Mouse (Mus musculus) liver, adult 2 months (tissue): ENCODE measurements around the gene Chrnd. TPM values are rescaled to one million over a fixed set of nuclear protein-coding genes. Genes with fewer than 3 reads are reported as not detected.

Experiments used
- DNase-seq: peaks from one replicate; pipeline ENCODE4 v3.0.0-alpha.2; 2011; ENCODE audit warnings: low read depth, low spot score; ENCODE audit errors: extremely low read depth
- H3K27ac ChIP-seq: fragments of 200-500 bp; replicated peaks from 2 replicates; pipeline ENCODE4 v1.5.1; 2012; ENCODE audit warnings: low read depth, mild to moderate bottlenecking, control low read depth, inconsistent platforms, low read length; ENCODE audit not compliant: insufficient read depth
- H3K27me3 ChIP-seq: fragments of 200-500 bp; 2 replicates; pipeline ENCODE4 v1.6.1; 2012; ENCODE audit warnings: mild to moderate bottlenecking, moderate library complexity, low read length, inconsistent platforms; ENCODE audit not compliant: control insufficient read depth, insufficient read depth
- H3K36me3 ChIP-seq: fragments of 200-500 bp; 2 replicates; pipeline ENCODE4 v1.6.1; 2012; ENCODE audit warnings: low read length, inconsistent platforms; ENCODE audit not compliant: control insufficient read depth, insufficient read depth
- H3K4me1 ChIP-seq: fragments of 200-500 bp; 2 replicates; pipeline ENCODE4 v1.6.1; 2011; ENCODE audit warnings: low read length; ENCODE audit not compliant: control insufficient read depth, insufficient read depth
- H3K4me3 ChIP-seq: fragments of 200-500 bp; 2 replicates; pipeline ENCODE4 v1.5.1; 2011; ENCODE audit warnings: low read depth, mild to moderate bottlenecking, control low read depth, low read length, moderate library complexity; ENCODE audit not compliant: insufficient read depth
- H3K79me2 ChIP-seq: fragments of 200-500 bp; 2 replicates; pipeline ENCODE4 v1.6.1; 2012; ENCODE audit warnings: inconsistent platforms, mild to moderate bottlenecking, low read length, moderate library complexity; ENCODE audit not compliant: control insufficient read depth, insufficient read depth
- H3K9ac ChIP-seq: fragments of 200-500 bp; 2 replicates; pipeline ENCODE4 v1.6.1; 2012; ENCODE audit warnings: low read depth, mild to moderate bottlenecking, control low read depth, inconsistent platforms, low read length
- CTCF ChIP-seq: fragments of 200-500 bp; IDR thresholded peaks from 2 replicates; pipeline ENCODE4 v1.5.1; 2011; ENCODE audit warnings: low read depth, low read length, control low read depth
- POLR2A ChIP-seq: fragments of 200-500 bp; IDR thresholded peaks from 2 replicates; pipeline ENCODE4 v1.6.1; 2011; ENCODE audit warnings: low read length, control low read depth; ENCODE audit not compliant: insufficient read depth; ENCODE audit errors: extremely low read depth
- WGBS: fragments of 180-500 bp; shearing (Covaris S2); methylation state at CpG from one replicate; pipeline ENCODE4 v1.1.7; 2018; 5-methylcytosine and 5-hydroxymethylcytosine counted together
- polyA plus RNA-seq: library from polyadenylated mRNA; depleted of rRNA; stranded (reverse); fragments of >200 nt; gene quantifications from 2 replicates; pipeline ENCODE4 v1.2.3, GENCODE M21; 2012
- total RNA-seq: library from RNA; depleted of rRNA; stranded (reverse); fragments of >200 nt; gene quantifications from 2 replicates; pipeline ENCODE4 v1.2.3, GENCODE M21; 2014

Gene Chrnd
- total and polyA plus RNA-seq, 2 experiments = not detected

GRCm38 (mm10) chr1:87201848-87202247 is 11.4 kb downstream of the Chrnd start:
- no peaks in the 10 kb centered on the region for H3K36me3 ChIP-seq

GRCm38 (mm10) chr1:87203779-87204178 is 13.4 kb downstream of the Chrnd start:
- Histone ChIP-seq H3K36me3 (no peaks in the 10 kb centered on the region), H3K79me2 (no peaks in the 10 kb centered on the region), H3K9ac (no peak overlapping the region), H3K4me1 (no peaks in the 10 kb centered on the region), H3K27me3 (0 out of 2 replicates have a peak, but pooled peaks cover 2% of the 10 kb centered on the region), H3K4me3 (no peak overlapping the region), H3K27ac (no peak overlapping the region)
- DNase-seq = no peak
- 78% methylated on average over 5 of the region's 5 CpGs for WGBS
- no peak for TF ChIP-seq CTCF
- TF ChIP-seq POLR2A = no peak

More at GRCm38 (mm10) chr1:87201848-87202247, 11.4 kb downstream of the Chrnd start:
- Histone ChIP-seq H3K4me3 (no peak overlapping the region), H3K27me3 (no peaks in the 10 kb centered on the region), H3K9ac (no peak overlapping the region), H3K79me2 (no peaks in the 10 kb centered on the region), H3K27ac (no peak overlapping the region), H3K4me1 (no peaks in the 10 kb centered on the region)
- no peak for DNase-seq
- 52% methylated on average over 1 of the region's 1 CpGs for WGBS
- no peak for TF ChIP-seq CTCF
- TF ChIP-seq POLR2A = no peak

- no peaks in the 10 kb centered on the region for H3K4me1 ChIP-seq
- 0 out of 2 replicates have a peak, but pooled peaks cover 2% of the 10 kb centered on the region for H3K27me3 ChIP-seq
- no peak within 1 kb of the TSS for H3K27ac ChIP-seq
- DNase-seq = no peak
- H3K36me3 ChIP-seq = no peaks in the 10 kb centered on the region
- no peak within 1 kb of the TSS for H3K9ac ChIP-seq
- TF ChIP-seq CTCF (no peak), POLR2A (no peak)
- H3K79me2 ChIP-seq = no peaks in the 10 kb centered on the region
- 90% methylated on average over 7 of the region's 7 CpGs for WGBS
- H3K4me3 ChIP-seq = no peak within 1 kb of the TSS
Observed at GRCm38 (mm10) chr1:87204465-87204864, 14.1 kb downstream of the Chrnd start, which contains the start of gene Chrng. Chrng (plus strand) TSS chr1:87204657.

- Histone ChIP-seq H3K27ac (no peak overlapping the region), H3K9ac (no peak overlapping the region), H3K4me3 (no peak overlapping the region), H3K79me2 (no peaks in the 10 kb centered on the region), H3K36me3 (no peaks in the 10 kb centered on the region), H3K4me1 (no peaks in the 10 kb centered on the region), H3K27me3 (0 out of 2 replicates have a peak, but pooled peaks cover 2% of the 10 kb centered on the region)
- DNase-seq = no peak
- WGBS = 61% methylated on average over 6 of the region's 6 CpGs
- TF ChIP-seq POLR2A (no peak), CTCF (no peak)
Observed at GRCm38 (mm10) chr1:87205038-87205437, 14.6 kb downstream of the Chrnd start.

GRCm38 (mm10) chr1:87205502-87205901 is 15.1 kb downstream of the Chrnd start:
- 56% methylated on average over 3 of the region's 3 CpGs for WGBS
- DNase-seq = no peak
- Histone ChIP-seq H3K79me2 (no peaks in the 10 kb centered on the region), H3K36me3 (no peaks in the 10 kb centered on the region), H3K4me3 (no peak overlapping the region), H3K4me1 (no peaks in the 10 kb centered on the region), H3K27me3 (0 out of 2 replicates have a peak, but pooled peaks cover 2% of the 10 kb centered on the region), H3K27ac (no peak overlapping the region), H3K9ac (no peak overlapping the region)
- TF ChIP-seq POLR2A (no peak), CTCF (no peak)

GRCm38 (mm10) chr1:87206339-87206738 is 15.9 kb downstream of the Chrnd start:
- H3K9ac ChIP-seq = no peak overlapping the region
- H3K79me2 ChIP-seq = no peaks in the 10 kb centered on the region
- H3K27me3 ChIP-seq = 0 out of 2 replicates have a peak, but pooled peaks cover 2% of the 10 kb centered on the region
- no peaks in the 10 kb centered on the region for H3K36me3 ChIP-seq
- no peak overlapping the region for H3K4me3 ChIP-seq
- 26% methylated on average over 17 of the region's 17 CpGs for WGBS
- TF ChIP-seq POLR2A = no peak
- TF ChIP-seq CTCF = peak; percentile 34
- no peak for DNase-seq
- H3K4me1 ChIP-seq = no peaks in the 10 kb centered on the region
- no peak overlapping the region for H3K27ac ChIP-seq
